Mouse (Mus musculus): ENCODE measurements around the gene Fntb. TPM values are rescaled to one million over a fixed set of nuclear protein-coding genes. Genes with fewer than 3 reads are reported as not detected.
A peak's percentile ranks its signal among the peaks of the same experiment; 100 is the strongest.

Gene Fntb
- polyA plus RNA-seq, 1 experiment from 2014 or later = 48.8 TPM

DNA sequence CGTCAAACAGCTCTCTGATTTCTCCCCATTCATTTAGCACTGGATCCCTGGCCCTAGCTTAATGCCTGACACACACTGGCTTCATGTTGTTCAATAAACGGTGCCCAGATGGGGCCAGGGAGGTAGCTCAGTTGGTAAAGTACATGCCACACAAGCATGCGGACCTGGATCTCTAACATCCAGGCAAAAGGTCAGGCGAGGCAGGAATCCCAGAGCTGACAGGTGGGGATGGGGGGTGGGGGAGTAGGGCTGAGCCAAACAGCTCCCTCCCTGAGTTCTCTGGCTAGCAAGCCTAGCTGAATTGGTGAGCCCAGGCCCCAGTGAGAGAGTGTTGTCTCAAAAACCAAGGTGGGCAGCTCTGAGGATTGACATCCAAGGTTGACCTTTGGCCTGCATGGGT, 51.8 kb downstream of the Fntb start:
- no peaks in the 10 kb centered on the region for H3K9me3 ChIP-seq (ENCODE audit: control insufficient read depth, low read length)
- no peak overlapping the region for H3K4me2 ChIP-seq (ENCODE audit: low read depth, severe bottlenecking)
- no peak overlapping the region for H3K9ac ChIP-seq (ENCODE audit: low read length)
- no peaks in the 10 kb centered on the region for H3K36me3 ChIP-seq (ENCODE audit: control insufficient read depth, insufficient read depth, low read length)
- ATAC-seq (ENCODE audit: insufficient number of reproducible peaks, low FRiP score, low TSS enrichment, low read depth) = no peak
- WGBS = 50% methylated on average over 4 of the region's 4 CpGs
- H3K4me1 ChIP-seq (ENCODE audit: control insufficient read depth, insufficient read depth, low read length) = 0 out of 2 replicates have a peak, but pooled peaks cover 3% of the 10 kb centered on the region
- H3K4me3 ChIP-seq (ENCODE audit: low read depth, low read length) = no peak overlapping the region
- peaks cover 11% of the 10 kb centered on the region for H3K27me3 ChIP-seq (ENCODE audit: control insufficient read depth, insufficient read depth, low read length)
- no peak for DNase-seq (ENCODE audit: low spot score)
- H3K27ac ChIP-seq (replicated peaks; ENCODE audit: low read depth, low read length) = no peak overlapping the region

- WGBS = 58% methylated on average over 4 of the region's 4 CpGs
- H3K9me3 ChIP-seq (ENCODE audit: control insufficient read depth, low read length) = no peaks in the 10 kb centered on the region
- no peaks in the 10 kb centered on the region for H3K36me3 ChIP-seq (ENCODE audit: control insufficient read depth, insufficient read depth, low read length)
- H3K27ac ChIP-seq (replicated peaks; ENCODE audit: low read depth, low read length) = no peak overlapping the region
- ATAC-seq (ENCODE audit: insufficient number of reproducible peaks, low FRiP score, low TSS enrichment, low read depth) (no peak), DNase-seq (ENCODE audit: low spot score) (peak; percentile 28)
- H3K4me2 ChIP-seq (ENCODE audit: low read depth, severe bottlenecking) = no peak overlapping the region
- 0 out of 2 replicates have a peak, but pooled peaks cover 3% of the 10 kb centered on the region for H3K4me1 ChIP-seq (ENCODE audit: control insufficient read depth, insufficient read depth, low read length)
- no peak overlapping the region for H3K9ac ChIP-seq (ENCODE audit: low read length)
- peaks cover 15% of the 10 kb centered on the region for H3K27me3 ChIP-seq (ENCODE audit: control insufficient read depth, insufficient read depth, low read length)
- H3K4me3 ChIP-seq (ENCODE audit: low read depth, low read length) = no peak overlapping the region
These were observed 52.7 kb downstream of the Fntb start for GRCm38 (mm10) chr12:76818120-76818519.

GRCm38 (mm10) chr12:76818908-76819307, 53.5 kb downstream of the Fntb start:
- no peak overlapping the region for H3K9ac ChIP-seq (ENCODE audit: low read length)
- no peaks in the 10 kb centered on the region for H3K36me3 ChIP-seq (ENCODE audit: control insufficient read depth, insufficient read depth, low read length)
- no peaks in the 10 kb centered on the region for H3K9me3 ChIP-seq (ENCODE audit: control insufficient read depth, low read length)
- H3K4me3 ChIP-seq (ENCODE audit: low read depth, low read length) = no peak overlapping the region
- H3K4me1 ChIP-seq (ENCODE audit: control insufficient read depth, insufficient read depth, low read length) = 0 out of 2 replicates have a peak, but pooled peaks cover 3% of the 10 kb centered on the region
- no peak for DNase-seq (ENCODE audit: low spot score)
- no peak for ATAC-seq (ENCODE audit: insufficient number of reproducible peaks, low FRiP score, low TSS enrichment, low read depth)
- H3K27me3 ChIP-seq (ENCODE audit: control insufficient read depth, insufficient read depth, low read length) = peaks cover 15% of the 10 kb centered on the region
- H3K27ac ChIP-seq (replicated peaks; ENCODE audit: low read depth, low read length) = no peak overlapping the region
- no peak overlapping the region for H3K4me2 ChIP-seq (ENCODE audit: low read depth, severe bottlenecking)
- WGBS = 87% methylated on average over 9 of the region's 9 CpGs

DNA sequence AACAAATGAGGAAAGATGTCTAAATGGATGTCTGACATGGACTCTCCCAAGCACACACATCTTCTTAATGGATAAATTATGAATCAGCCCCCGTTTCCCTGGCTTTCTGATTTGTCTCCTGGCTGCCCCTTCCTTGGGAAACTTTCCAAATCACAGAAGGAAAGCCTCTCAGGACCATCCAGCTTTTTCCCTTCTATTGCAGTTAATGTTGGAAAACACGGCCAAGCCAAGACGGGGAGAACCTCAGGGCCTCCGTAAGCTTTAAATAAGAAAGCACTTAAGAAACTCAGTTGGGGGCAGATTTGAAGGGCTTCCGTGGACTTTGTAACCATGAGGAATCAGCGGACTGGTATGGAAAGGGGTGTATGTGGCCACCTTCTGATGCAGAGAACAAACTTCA, 54.4 kb downstream of the Fntb start:
- DNase-seq (ENCODE audit: low spot score) (no peak), ATAC-seq (ENCODE audit: insufficient number of reproducible peaks, low FRiP score, low TSS enrichment, low read depth) (no peak)
- no peak overlapping the region for H3K9ac ChIP-seq (ENCODE audit: low read length)
- peaks cover 20% of the 10 kb centered on the region for H3K27me3 ChIP-seq (ENCODE audit: control insufficient read depth, insufficient read depth, low read length)
- 80% methylated on average over 6 of the region's 6 CpGs for WGBS
- no peak overlapping the region for H3K4me3 ChIP-seq (ENCODE audit: low read depth, low read length)
- no peak overlapping the region for H3K4me2 ChIP-seq (ENCODE audit: low read depth, severe bottlenecking)
- 0 out of 2 replicates have a peak, but pooled peaks cover 3% of the 10 kb centered on the region for H3K4me1 ChIP-seq (ENCODE audit: control insufficient read depth, insufficient read depth, low read length)
- no peaks in the 10 kb centered on the region for H3K9me3 ChIP-seq (ENCODE audit: control insufficient read depth, low read length)
- H3K27ac ChIP-seq (replicated peaks; ENCODE audit: low read depth, low read length) = no peak overlapping the region
- H3K36me3 ChIP-seq (ENCODE audit: control insufficient read depth, insufficient read depth, low read length) = no peaks in the 10 kb centered on the region

GRCm38 (mm10) chr12:76820615-76821014, 55.2 kb downstream of the Fntb start:
- Histone ChIP-seq H3K4me1 (ENCODE audit: control insufficient read depth, insufficient read depth, low read length) (0 out of 2 replicates have a peak, but pooled peaks cover 3% of the 10 kb centered on the region), H3K27me3 (ENCODE audit: control insufficient read depth, insufficient read depth, low read length) (peaks cover 20% of the 10 kb centered on the region), H3K4me2 (ENCODE audit: low read depth, severe bottlenecking) (no peak overlapping the region), H3K4me3 (ENCODE audit: low read depth, low read length) (no peak overlapping the region), H3K27ac (replicated peaks; ENCODE audit: low read depth, low read length) (no peak overlapping the region; the same call in 1 of the 2 replicates), H3K9ac (ENCODE audit: low read length) (no peak overlapping the region), H3K9me3 (ENCODE audit: control insufficient read depth, low read length) (no peaks in the 10 kb centered on the region), H3K36me3 (ENCODE audit: control insufficient read depth, insufficient read depth, low read length) (no peaks in the 10 kb centered on the region)
- ATAC-seq (ENCODE audit: insufficient number of reproducible peaks, low FRiP score, low TSS enrichment, low read depth) (no peak), DNase-seq (ENCODE audit: low spot score) (no peak)
- 52% methylated on average over 4 of the region's 4 CpGs for WGBS

DNA sequence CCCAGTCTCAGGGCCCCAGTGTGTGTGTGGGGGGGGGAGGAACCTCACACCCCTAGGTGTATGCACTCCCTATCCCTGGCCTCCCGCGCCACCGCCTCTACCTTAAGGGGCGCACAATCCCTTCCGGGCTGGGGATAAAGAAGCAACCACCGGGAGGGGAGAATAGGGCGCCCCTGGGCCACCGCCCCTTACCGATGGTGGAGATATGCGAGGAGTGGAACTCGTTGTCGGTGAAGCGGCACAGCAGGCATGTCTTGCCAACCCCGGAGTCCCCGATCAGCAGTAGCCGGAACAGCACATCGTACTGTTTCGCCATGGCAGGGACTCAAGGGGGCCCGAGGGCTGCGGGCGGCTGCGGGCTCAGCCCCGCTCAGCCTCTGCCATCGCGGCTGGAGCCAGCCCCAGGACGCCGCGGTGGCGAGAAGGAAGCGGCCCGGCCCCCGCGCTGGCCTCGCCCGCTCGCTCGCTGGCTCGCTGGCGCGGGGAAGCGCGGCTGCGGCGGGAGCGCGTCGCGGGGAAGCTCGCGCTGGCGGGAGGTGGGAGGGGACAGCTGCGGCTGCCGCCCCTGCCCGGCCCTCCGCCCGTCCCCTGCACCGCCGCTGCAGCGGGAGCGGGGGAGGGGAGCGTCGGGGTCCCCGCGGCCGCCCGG, 56.7 kb downstream of the Fntb start:
- DNase-seq (ENCODE audit: low spot score) = peak; percentile 65
- Histone ChIP-seq H3K4me1 (ENCODE audit: control insufficient read depth, insufficient read depth, low read length) (0 out of 2 replicates have a peak, but pooled peaks cover 3% of the 10 kb centered on the region), H3K4me3 (ENCODE audit: low read depth, low read length) (peak overlapping the region; percentile 46), H3K9me3 (ENCODE audit: control insufficient read depth, low read length) (no peaks in the 10 kb centered on the region), H3K4me2 (ENCODE audit: low read depth, severe bottlenecking) (peak overlapping the region; percentile 97), H3K27ac (replicated peaks; ENCODE audit: low read depth, low read length) (no peak overlapping the region), H3K9ac (ENCODE audit: low read length) (peak overlapping the region; percentile 55), H3K36me3 (ENCODE audit: control insufficient read depth, insufficient read depth, low read length) (no peaks in the 10 kb centered on the region), H3K27me3 (ENCODE audit: control insufficient read depth, insufficient read depth, low read length) (peaks cover 20% of the 10 kb centered on the region)
- ATAC-seq (ENCODE audit: insufficient number of reproducible peaks, low FRiP score, low TSS enrichment, low read depth) = peak; percentile 60
- WGBS = 1% methylated on average over 28 of the region's 66 CpGs

DNA sequence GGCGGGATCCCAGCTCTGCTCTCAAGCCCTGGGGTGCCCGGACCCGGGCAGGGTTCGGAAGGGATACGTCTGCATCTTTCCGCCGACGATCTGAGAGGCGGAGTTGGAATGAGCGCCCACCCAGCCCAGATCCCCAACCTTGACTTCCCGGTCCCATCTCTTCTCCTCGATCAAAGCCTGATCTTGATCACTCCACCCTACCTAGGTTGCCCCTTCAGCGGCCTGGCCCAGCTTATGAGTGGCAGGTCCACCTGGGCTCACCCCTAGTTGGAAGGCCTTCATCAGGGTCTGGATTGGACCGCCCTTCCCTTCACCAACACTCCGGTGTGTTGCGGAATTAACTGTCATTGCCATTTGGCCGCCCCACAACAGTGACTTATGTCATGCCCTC, 57.3 kb downstream of the Fntb start, which contains the start of gene Rab15:
Gene Rab15 (minus strand): TSS at position 258 of the 391 bp plus-strand sequence.
- Histone ChIP-seq H3K4me1 (ENCODE audit: control insufficient read depth, insufficient read depth, low read length) (0 out of 2 replicates have a peak, but pooled peaks cover 3% of the 10 kb centered on the region), H3K27ac (replicated peaks; ENCODE audit: low read depth, low read length) (no peak within 1 kb of the TSS), H3K4me2 (ENCODE audit: low read depth, severe bottlenecking) (peak within 1 kb of the TSS; percentile 97), H3K27me3 (ENCODE audit: control insufficient read depth, insufficient read depth, low read length) (peaks cover 20% of the 10 kb centered on the region), H3K9me3 (ENCODE audit: control insufficient read depth, low read length) (no peaks in the 10 kb centered on the region), H3K9ac (ENCODE audit: low read length) (peak within 1 kb of the TSS; percentile 55), H3K36me3 (ENCODE audit: control insufficient read depth, insufficient read depth, low read length) (no peaks in the 10 kb centered on the region), H3K4me3 (ENCODE audit: low read depth, low read length) (peak within 1 kb of the TSS; percentile 46)
- ATAC-seq (ENCODE audit: insufficient number of reproducible peaks, low FRiP score, low TSS enrichment, low read depth) (peak; percentile 37), DNase-seq (ENCODE audit: low spot score) (peak; percentile 41)
- 2% methylated on average over 15 of the region's 17 CpGs for WGBS

- Histone ChIP-seq H3K9me3 (ENCODE audit: control insufficient read depth, low read length) (no peaks in the 10 kb centered on the region), H3K36me3 (ENCODE audit: control insufficient read depth, insufficient read depth, low read length) (no peaks in the 10 kb centered on the region), H3K27ac (replicated peaks; ENCODE audit: low read depth, low read length) (no peak overlapping the region), H3K27me3 (ENCODE audit: control insufficient read depth, insufficient read depth, low read length) (peaks cover 20% of the 10 kb centered on the region), H3K4me1 (ENCODE audit: control insufficient read depth, insufficient read depth, low read length) (0 out of 2 replicates have a peak, but pooled peaks cover 3% of the 10 kb centered on the region), H3K9ac (ENCODE audit: low read length) (no peak overlapping the region), H3K4me3 (ENCODE audit: low read depth, low read length) (no peak overlapping the region), H3K4me2 (ENCODE audit: low read depth, severe bottlenecking) (no peak overlapping the region)
- ATAC-seq (ENCODE audit: insufficient number of reproducible peaks, low FRiP score, low TSS enrichment, low read depth) = no peak
- WGBS = 78% methylated on average over 4 of the region's 4 CpGs
- no peak for DNase-seq (ENCODE audit: low spot score)
These were observed 59.9 kb downstream of the Fntb start for GRCm38 (mm10) chr12:76825283-76825682.
